Mouse (Mus musculus) kidney, adult 2 months (tissue): ENCODE data around the gene Nckap1.

Source experiments
- CTCF ChIP-seq: fragments of 200-500 bp; conservative IDR thresholded peaks from 2 replicates; pipeline ENCODE4 v1.5.1; 2011; ENCODE audit warnings: low read depth, mild to moderate bottlenecking, control low read depth, low read length, moderate library complexity, mixed read lengths; ENCODE audit not compliant: insufficient read depth, insufficient read length
- POLR2A ChIP-seq: fragments of 200-500 bp; IDR thresholded peaks from one replicate; pipeline ENCODE4 v1.6.1; 2011; ENCODE audit warnings: low read depth, low read length, control low read depth

DNA sequence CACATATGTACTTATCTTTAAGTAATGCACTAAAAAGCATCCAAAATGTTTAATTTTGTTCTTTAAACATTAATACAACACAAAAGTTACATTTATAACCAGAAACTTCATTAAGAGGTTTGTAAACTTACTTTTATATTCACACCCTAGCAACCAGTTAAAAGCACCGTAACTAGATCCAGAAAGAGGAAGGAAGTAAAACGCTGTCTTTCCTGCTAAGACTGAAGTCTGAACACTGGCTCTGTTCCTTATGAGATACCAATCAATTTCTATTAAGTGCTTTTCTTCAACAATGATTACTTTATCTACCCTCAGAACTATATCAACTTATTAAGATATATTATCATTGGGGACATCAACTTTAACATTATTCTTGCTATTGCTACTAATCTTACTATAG, 44.6 kb downstream of the Nckap1 start:
- TF ChIP-seq CTCF (no peak), POLR2A (no peak)
